Mouse (Mus musculus) ZHBTc4 (cell line): Measurements from ENCODE around the gene Micu2.

Experiments used
- DNase-seq: peaks from one replicate; pipeline ENCODE4 v3.0.0-alpha.2; 2011; ENCODE audit warnings: low read depth, low spot score

Micu2 gene

DNA sequence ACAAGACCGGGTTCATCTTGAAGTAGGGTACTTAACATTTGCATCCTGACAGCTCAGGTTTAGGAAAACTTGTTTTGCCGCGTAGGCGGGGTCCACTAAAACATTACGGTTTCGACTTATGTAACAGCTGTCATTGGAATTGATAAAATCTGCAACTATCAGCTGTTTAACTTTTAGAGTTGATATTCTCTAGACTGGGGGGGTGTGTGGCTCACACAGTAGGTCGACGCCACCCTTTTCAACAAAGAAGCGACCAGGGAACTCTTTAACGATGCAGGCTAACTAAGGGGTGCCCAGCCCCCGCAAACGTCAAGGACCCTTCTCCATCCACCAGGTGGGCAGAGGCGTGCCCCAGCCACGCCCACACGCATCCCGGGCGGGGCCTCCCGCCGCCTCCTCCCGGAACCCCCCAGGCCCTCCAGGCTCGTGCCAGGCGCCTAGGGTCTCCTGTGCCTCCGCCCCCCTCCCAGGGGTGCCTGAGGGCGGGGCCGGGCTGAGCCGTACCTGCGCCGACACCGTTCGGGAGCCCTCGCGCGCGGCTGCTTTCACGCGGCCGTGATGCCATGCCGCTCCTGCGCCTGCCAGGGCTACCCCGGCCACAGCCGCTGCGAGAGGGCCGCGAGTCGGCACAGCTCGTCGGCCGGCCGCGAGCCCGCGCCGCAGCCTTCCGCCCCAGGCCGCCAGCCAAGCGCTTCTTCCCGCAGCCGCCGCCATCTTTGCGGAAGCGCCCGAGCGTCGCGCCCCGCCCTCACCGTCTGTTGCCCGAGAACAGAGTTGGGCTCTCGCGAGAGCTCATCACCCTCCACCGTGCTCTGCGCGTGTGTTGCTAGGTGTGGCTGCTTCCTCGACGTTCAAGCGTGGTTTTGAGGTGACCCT, at the start of gene Micu2:
Gene Micu2, minus strand, starts transcription at position 737 of the 876 bp plus-strand sequence.
- DNase-seq, result peak; percentile 90

DNA sequence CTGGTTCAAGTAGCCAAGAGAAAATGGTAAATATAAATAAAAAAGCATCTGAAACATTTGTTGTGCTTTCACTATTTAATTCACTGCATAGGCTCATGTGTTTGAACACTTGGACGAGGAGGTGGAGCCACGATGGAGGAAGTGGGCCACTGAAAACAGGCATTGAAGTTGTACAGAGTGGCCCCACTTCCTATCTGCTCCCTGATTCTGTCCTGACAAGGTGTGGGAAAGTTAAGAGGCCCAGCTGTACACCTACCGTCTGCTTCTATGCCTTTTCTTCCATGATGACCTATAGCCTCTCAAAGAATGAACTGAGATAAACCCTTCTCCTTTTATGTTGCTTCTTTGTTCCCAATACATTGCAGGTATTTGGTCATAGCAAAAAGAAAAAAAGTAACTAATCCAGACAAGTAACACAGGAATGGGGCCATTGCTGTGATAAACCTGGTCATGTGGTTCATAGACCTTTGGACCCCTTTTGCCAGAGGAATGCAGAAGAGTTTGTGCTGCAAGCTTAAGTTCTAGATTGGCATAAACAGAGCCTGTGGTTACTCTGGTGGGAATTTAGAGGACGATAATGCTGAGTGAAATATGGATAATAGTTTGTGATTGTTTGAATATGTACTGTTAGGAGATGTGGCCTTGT, 47.7 kb upstream of the Micu2 start:
- no peak for DNase-seq

- DNase-seq, result no peak
Measured at GRCm38 (mm10) chr14:58036174-58036573, 37.1 kb upstream of the Micu2 start.

DNA sequence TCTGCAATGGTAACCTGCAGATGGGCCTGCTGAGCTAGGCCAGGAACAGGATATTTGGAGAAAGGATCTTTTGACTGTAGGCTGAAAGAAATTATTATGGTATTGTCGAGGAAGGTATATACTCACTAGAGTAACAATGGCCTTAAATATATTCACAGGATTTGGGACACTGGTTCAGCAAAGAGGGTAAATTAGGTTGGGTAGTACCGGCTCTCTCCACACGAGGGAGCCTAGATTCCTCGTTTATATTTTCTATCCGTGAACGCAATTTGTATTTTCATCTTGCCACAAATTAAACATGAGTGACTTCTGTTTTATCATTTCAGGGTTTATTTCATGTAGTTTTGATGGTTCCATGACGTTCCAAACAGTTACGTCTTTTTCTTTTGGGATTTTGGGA, 35.5 kb upstream of the Micu2 start:
- DNase-seq, result peak; percentile 49

DNA sequence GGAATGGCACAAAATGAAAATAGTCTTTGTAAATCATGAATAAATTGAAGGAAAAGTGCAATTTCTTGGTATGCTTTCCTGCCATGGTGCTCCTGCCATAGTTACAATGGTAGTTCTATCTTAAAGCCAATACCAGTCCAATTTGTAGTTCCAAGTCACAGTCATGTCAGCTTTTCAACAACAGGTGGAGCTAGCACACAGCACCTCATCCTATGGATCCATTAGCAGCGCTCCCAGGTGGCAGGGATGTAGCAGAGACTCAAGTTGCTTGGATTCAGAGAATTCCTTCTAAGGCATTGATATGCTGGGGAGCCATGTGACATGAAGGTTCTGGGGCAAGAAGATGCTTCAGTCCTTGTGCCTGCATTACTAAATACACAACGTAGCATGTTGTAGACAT, 19.8 kb upstream of the Micu2 start:
- peak; percentile 78 for DNase-seq

- DNase-seq, result no peak
Measured at GRCm38 (mm10) chr14:58003852-58004251, 4.8 kb upstream of the Micu2 start.

GRCm38 (mm10) chr14:58002161-58002560, 3.1 kb upstream of the Micu2 start:
- no peak for DNase-seq

DNA sequence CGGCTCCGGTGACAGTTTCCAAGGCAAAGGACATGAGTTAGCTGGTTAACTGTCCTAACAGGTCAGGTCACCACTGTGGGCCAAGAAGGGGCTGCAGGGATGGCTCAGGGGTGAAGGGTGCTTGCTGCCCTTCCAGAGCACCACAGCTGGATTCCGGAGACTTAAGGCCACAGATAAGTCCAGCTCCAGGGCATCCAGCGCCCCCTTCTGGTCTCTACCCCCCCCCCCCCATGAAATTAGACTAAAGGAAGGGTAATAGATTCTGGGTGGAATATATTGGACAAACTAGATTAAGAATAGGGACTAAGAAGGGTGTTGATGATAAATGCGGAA, 306 bp upstream of the Micu2 start:
- DNase-seq, result no peak

DNA sequence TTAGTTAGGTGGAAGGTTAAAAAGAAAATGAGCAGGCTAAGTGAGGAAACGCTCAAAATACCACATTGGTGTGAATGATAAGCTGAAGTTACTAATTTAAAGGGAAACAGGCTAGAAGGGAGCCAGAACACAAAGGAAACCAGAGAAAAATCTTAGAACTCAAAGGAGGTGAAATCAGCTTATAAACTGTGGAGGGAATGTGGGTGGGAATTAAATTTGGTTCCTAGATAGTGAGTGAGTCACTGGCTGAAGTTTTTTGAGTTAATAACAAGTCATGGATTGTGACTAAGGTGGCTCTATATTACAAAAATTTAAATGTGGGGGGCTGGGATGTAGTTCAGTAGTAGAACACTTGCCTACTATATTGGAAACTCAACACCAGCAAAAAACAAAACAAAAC, 1.6 kb downstream of the Micu2 start:
- no peak for DNase-seq

GRCm38 (mm10) chr14:57996210-57996609, 2.9 kb downstream of the Micu2 start:
- no peak for DNase-seq

- DNase-seq, result no peak
Measured at GRCm38 (mm10) chr14:57991761-57992160, 7.3 kb downstream of the Micu2 start.

- no peak for DNase-seq
Measured at GRCm38 (mm10) chr14:57989162-57989561, 9.9 kb downstream of the Micu2 start.

GRCm38 (mm10) chr14:57985780-57986179, 13.3 kb downstream of the Micu2 start:
- DNase-seq, result no peak

DNA sequence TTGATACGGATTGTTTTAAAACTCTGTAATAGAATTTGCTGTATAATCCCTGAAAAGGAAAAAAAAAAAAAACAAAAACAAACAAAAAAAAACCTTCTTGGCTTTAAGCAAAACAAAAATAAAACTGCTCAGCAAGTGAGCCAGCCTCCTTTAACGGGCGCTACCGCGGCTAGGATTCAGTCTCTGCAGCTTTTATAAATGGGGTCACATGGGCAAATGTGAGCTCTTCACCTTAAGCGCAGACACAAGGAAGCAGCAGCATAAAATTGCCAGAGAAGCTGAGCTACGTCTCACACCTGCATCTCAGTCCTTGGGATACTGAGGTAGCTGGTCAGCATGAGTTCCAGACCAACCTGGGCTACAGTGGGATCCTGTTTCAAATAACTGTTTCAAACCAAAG, 16.6 kb downstream of the Micu2 start:
- DNase-seq, result no peak

GRCm38 (mm10) chr14:57981720-57982418, 17.2 kb downstream of the Micu2 start:
- peak; percentile 8 for DNase-seq

DNA sequence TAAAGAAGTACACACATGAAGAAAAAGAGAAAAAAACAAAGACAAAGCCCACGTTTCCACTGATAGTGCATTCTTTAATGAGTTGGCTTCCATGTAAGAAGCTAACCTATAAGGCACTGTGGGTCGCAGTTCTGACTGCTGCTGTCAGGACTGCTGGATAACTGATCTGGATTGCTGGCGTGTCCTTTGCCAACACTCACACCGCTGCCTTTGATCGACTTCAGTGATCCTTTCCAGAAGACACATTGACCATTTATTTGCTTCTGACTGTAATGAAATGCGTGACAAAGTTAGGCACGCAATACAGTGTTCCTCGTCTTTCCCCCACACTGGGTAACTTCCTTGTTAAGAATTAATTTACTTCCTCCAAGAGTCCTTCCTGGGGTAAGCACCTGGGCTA, 18.3 kb downstream of the Micu2 start:
- DNase-seq, result no peak

GRCm38 (mm10) chr14:57980179-57980578, 18.9 kb downstream of the Micu2 start:
- DNase-seq, result no peak

GRCm38 (mm10) chr14:57978144-57978543, 20.9 kb downstream of the Micu2 start:
- DNase-seq, result no peak

DNA sequence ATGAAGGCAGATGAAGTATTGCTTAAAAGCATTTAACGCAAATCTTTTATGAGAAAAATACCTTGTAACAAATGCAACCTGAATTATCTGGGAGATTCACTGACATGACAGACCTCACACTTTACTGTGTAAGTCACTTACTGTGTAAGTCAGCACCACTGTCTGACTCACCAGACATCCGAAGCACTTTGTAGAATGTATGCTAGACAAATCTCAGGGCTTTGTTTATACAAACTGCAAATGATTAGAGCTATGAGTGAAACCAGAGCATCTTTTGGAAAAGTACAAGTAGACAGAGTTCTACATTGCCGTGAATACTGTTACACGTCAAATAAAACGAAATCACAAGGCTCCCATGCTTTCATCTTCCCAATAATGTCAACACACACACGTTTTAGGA, 23.4 kb downstream of the Micu2 start:
- no peak for DNase-seq

DNA sequence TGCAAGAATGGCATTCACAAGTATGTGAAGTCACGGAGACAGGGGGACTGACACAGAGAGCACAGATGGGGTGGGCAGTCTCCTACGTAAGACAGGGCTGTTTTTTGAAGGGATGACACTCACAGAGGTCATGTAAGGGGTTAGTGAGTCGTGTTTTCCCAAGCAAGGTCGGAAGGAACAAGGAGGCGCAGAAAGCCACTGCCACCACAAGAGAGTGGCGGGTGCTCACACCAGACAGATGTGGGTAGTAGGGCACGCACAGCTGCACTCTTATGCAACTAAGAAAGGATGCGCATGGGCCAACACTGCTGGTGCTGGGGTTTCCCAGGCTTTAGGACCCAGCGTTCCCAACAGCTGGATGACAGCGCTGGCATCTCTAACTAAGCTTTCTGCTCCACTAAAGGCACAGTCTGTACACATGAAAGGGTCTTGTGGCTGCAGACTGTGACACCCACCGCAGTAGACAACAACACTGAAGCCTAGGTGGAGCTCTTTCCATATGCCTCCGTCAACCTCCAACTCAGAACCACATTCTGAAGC, 27.0 kb downstream of the Micu2 start:
- DNase-seq, result peak; percentile 17

DNA sequence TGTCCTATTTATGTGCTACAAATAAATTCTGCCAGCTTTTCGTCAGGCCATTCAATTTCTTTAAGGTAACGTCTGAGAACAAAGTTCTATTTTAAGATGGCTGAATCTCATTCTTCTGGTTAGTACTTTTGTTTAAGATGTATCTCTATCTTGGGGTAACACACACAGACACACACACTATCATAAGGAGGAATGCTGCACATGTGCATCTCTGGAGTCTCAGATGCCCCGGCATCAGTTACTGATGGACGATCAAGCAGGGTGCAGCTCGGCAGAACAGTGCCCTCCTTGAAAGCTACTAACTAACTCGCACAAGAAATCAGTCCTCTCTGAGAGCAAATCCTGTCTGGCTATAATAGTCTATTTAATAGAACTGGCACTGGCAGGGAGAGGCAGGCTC, 30.2 kb downstream of the Micu2 start:
- no peak for DNase-seq

GRCm38 (mm10) chr14:57967080-57967797, 31.8 kb downstream of the Micu2 start:
- no peak for DNase-seq
